Mouse (Mus musculus): ENCODE data around the gene Gabrg3. TPM values are rescaled to one million over a fixed set of nuclear protein-coding genes. Genes with fewer than 3 reads are reported as not detected.

Gene Gabrg3
- total and polyA plus RNA-seq, 3 experiments = under 0.01 TPM; not detected in 2

GRCm38 (mm10) chr7:56825446-56825845 is 561.5 kb downstream of the Gabrg3 start:
- intact Hi-C loops (cut with DNase I) = no loop called here
- H3K4me3 ChIP-seq = no peak overlapping the region
- TF ChIP-seq CTCF (IDR thresholded peaks at IDR 0.05) = no peak
- no peak for TF ChIP-seq EP300 (IDR thresholded peaks at IDR 0.05; ENCODE audit: insufficient read depth, low read depth, low read length)
- TF ChIP-seq POLR2A (IDR thresholded peaks at IDR 0.05; ENCODE audit: insufficient read depth, low read depth, low read length) = no peak
- no peaks in the 10 kb centered on the region for H3K36me3 ChIP-seq (ENCODE audit: control insufficient read depth, insufficient read depth, low read length)
- no peak for DNase-seq
- H3K4me1 ChIP-seq (ENCODE audit: control insufficient read depth, insufficient read depth, low read length) = no peaks in the 10 kb centered on the region
- H3K27ac ChIP-seq = no peak overlapping the region
- H3K9ac ChIP-seq (ENCODE audit: low read depth, low read length) = no peak overlapping the region
- 76% methylated on average over 6 of the region's 6 CpGs for WGBS
- H3K27me3 ChIP-seq (ENCODE audit: control insufficient read depth, insufficient read depth, low read length) = no peaks in the 10 kb centered on the region
- H3K79me2 ChIP-seq (replicated peaks; ENCODE audit: control insufficient read depth, insufficient read depth, low read length) = no peaks in the 10 kb centered on the region

DNA sequence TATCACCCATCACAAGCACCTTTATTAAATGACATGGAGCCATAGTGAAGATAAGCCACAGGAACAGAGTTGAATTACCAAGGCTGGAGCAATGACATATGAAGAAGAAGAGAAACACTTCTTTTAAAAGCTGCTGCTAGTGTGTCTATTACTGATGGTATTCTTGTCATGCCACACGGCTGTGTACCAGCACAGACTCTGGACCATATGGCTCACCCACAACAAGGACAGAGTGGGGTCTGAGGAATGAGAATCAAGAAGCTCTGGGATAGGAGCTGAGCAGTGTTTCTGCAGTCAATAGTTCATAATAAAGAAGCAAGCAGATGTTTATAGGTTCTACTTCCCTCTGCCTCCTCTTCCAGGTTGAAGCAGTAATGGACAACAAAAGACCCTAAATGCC is 585.1 kb downstream of the Gabrg3 start:
- Histone ChIP-seq H3K4me3 (no peak overlapping the region), H3K9ac (ENCODE audit: low read depth, low read length) (no peak overlapping the region), H3K27ac (no peak overlapping the region), H3K4me1 (ENCODE audit: control insufficient read depth, insufficient read depth, low read length) (no peaks in the 10 kb centered on the region), H3K27me3 (ENCODE audit: control insufficient read depth, insufficient read depth, low read length) (no peaks in the 10 kb centered on the region), H3K79me2 (replicated peaks; ENCODE audit: control insufficient read depth, insufficient read depth, low read length) (no peaks in the 10 kb centered on the region), H3K36me3 (ENCODE audit: control insufficient read depth, insufficient read depth, low read length) (no peaks in the 10 kb centered on the region)
- no peak for TF ChIP-seq POLR2A (IDR thresholded peaks at IDR 0.05; ENCODE audit: insufficient read depth, low read depth, low read length)
- no peak for TF ChIP-seq EP300 (IDR thresholded peaks at IDR 0.05; ENCODE audit: insufficient read depth, low read depth, low read length)
- TF ChIP-seq CTCF (IDR thresholded peaks at IDR 0.05) = no peak
- 76% methylated on average over 1 of the region's 1 CpGs for WGBS
- DNase-seq = no peak
- intact Hi-C loops (cut with DNase I) = no loop called here

DNA sequence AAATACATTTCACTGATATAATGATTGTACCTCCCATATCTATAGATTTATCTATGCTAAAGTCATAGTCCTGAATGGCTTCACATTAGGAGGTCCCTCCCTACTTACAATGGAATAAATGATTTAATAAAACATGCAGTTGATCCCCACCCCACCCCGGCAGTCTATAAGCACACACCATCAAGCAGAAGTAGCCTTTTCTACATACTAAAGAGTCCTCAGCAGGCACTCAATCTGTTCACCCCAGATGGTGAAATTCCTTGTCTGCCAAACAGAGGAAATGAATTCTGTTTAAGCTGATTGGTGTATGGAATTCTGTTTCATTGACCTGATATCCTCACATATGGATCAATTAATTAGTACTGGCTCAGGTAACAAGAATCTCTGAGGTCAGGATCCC is 607.9 kb downstream of the Gabrg3 start:
- no peak overlapping the region for H3K9ac ChIP-seq (ENCODE audit: low read depth, low read length)
- H3K27ac ChIP-seq = no peak overlapping the region
- H3K79me2 ChIP-seq (replicated peaks; ENCODE audit: control insufficient read depth, insufficient read depth, low read length) = no peaks in the 10 kb centered on the region
- no peak for DNase-seq
- TF ChIP-seq EP300 (IDR thresholded peaks at IDR 0.05; ENCODE audit: insufficient read depth, low read depth, low read length) = no peak
- no peak for TF ChIP-seq POLR2A (IDR thresholded peaks at IDR 0.05; ENCODE audit: insufficient read depth, low read depth, low read length)
- no peaks in the 10 kb centered on the region for H3K36me3 ChIP-seq (ENCODE audit: control insufficient read depth, insufficient read depth, low read length)
- intact Hi-C loops (cut with DNase I) = no loop called here
- no peaks in the 10 kb centered on the region for H3K27me3 ChIP-seq (ENCODE audit: control insufficient read depth, insufficient read depth, low read length)
- no peaks in the 10 kb centered on the region for H3K4me1 ChIP-seq (ENCODE audit: control insufficient read depth, insufficient read depth, low read length)
- no peak overlapping the region for H3K4me3 ChIP-seq
- WGBS = 76% methylated on average over 1 of the region's 1 CpGs

- DNase-seq = no peak
- H3K27ac ChIP-seq = no peak overlapping the region
- H3K27me3 ChIP-seq (ENCODE audit: control insufficient read depth, insufficient read depth, low read length) = no peaks in the 10 kb centered on the region
- no peak overlapping the region for H3K4me3 ChIP-seq
- no peak overlapping the region for H3K9ac ChIP-seq (ENCODE audit: low read depth, low read length)
- no peaks in the 10 kb centered on the region for H3K36me3 ChIP-seq (ENCODE audit: control insufficient read depth, insufficient read depth, low read length)
- 51% methylated on average over 4 of the region's 4 CpGs for WGBS
- intact Hi-C loops (cut with DNase I) = no loop called here
- no peak for TF ChIP-seq EP300 (IDR thresholded peaks at IDR 0.05; ENCODE audit: insufficient read depth, low read depth, low read length)
- TF ChIP-seq CTCF (IDR thresholded peaks at IDR 0.05) = no peak
- no peak for TF ChIP-seq POLR2A (IDR thresholded peaks at IDR 0.05; ENCODE audit: insufficient read depth, low read depth, low read length)
- H3K79me2 ChIP-seq (replicated peaks; ENCODE audit: control insufficient read depth, insufficient read depth, low read length) = no peaks in the 10 kb centered on the region
- H3K4me1 ChIP-seq (ENCODE audit: control insufficient read depth, insufficient read depth, low read length) = no peaks in the 10 kb centered on the region
Observed at GRCm38 (mm10) chr7:56768216-56768615, 618.8 kb downstream of the Gabrg3 start.

GRCm38 (mm10) chr7:56767796-56768195 is 619.2 kb downstream of the Gabrg3 start:
- Histone ChIP-seq H3K36me3 (ENCODE audit: control insufficient read depth, insufficient read depth, low read length) (no peaks in the 10 kb centered on the region), H3K4me1 (ENCODE audit: control insufficient read depth, insufficient read depth, low read length) (no peaks in the 10 kb centered on the region), H3K4me3 (no peak overlapping the region), H3K79me2 (replicated peaks; ENCODE audit: control insufficient read depth, insufficient read depth, low read length) (no peaks in the 10 kb centered on the region), H3K9ac (ENCODE audit: low read depth, low read length) (no peak overlapping the region), H3K27ac (no peak overlapping the region), H3K27me3 (ENCODE audit: control insufficient read depth, insufficient read depth, low read length) (no peaks in the 10 kb centered on the region)
- intact Hi-C loops (cut with DNase I) = no loop called here
- no peak for DNase-seq
- WGBS = 60% methylated on average over 1 of the region's 1 CpGs
- TF ChIP-seq POLR2A (IDR thresholded peaks at IDR 0.05; ENCODE audit: insufficient read depth, low read depth, low read length) = no peak
- TF ChIP-seq EP300 (IDR thresholded peaks at IDR 0.05; ENCODE audit: insufficient read depth, low read depth, low read length) = no peak
- TF ChIP-seq CTCF (IDR thresholded peaks at IDR 0.05) = no peak

- intact Hi-C loops (cut with DNase I) = no loop called here
Observed at GRCm38 (mm10) chr7:56765612-56766445, 621.2 kb downstream of the Gabrg3 start.

More at GRCm38 (mm10) chr7:56765612-56766445, 621.2 kb downstream of the Gabrg3 start:
- Histone ChIP-seq H3K36me3 (ENCODE audit: control insufficient read depth, insufficient read depth, low read length) (no peaks in the 10 kb centered on the region), H3K27me3 (ENCODE audit: control insufficient read depth, insufficient read depth, low read length) (no peaks in the 10 kb centered on the region), H3K27ac (no peak overlapping the region), H3K4me1 (ENCODE audit: control insufficient read depth, insufficient read depth, low read length) (no peaks in the 10 kb centered on the region), H3K79me2 (replicated peaks; ENCODE audit: control insufficient read depth, insufficient read depth, low read length) (no peaks in the 10 kb centered on the region), H3K4me3 (no peak overlapping the region), H3K9ac (ENCODE audit: low read depth, low read length) (no peak overlapping the region)
- TF ChIP-seq EP300 (IDR thresholded peaks at IDR 0.05; ENCODE audit: insufficient read depth, low read depth, low read length) (no peak), CTCF (IDR thresholded peaks at IDR 0.05) (no peak), POLR2A (IDR thresholded peaks at IDR 0.05; ENCODE audit: insufficient read depth, low read depth, low read length) (no peak)
- WGBS = 58% methylated on average over 10 of the region's 10 CpGs
- no peak for DNase-seq
